Mouse (Mus musculus): ENCODE data around the gene Pex26. TPM values are rescaled to one million over a fixed set of nuclear protein-coding genes. Genes with fewer than 3 reads are reported as not detected.

The Pex26 gene
- polyA plus RNA-seq, 1 experiment = 7.6 TPM

- no peak for TF ChIP-seq GATA1 (IDR thresholded peaks at IDR 0.05; ENCODE audit: low read length)
These were observed 28.8 kb upstream of the Pex26 start for GRCm38 (mm10) chr6:121154451-121155300.

DNA sequence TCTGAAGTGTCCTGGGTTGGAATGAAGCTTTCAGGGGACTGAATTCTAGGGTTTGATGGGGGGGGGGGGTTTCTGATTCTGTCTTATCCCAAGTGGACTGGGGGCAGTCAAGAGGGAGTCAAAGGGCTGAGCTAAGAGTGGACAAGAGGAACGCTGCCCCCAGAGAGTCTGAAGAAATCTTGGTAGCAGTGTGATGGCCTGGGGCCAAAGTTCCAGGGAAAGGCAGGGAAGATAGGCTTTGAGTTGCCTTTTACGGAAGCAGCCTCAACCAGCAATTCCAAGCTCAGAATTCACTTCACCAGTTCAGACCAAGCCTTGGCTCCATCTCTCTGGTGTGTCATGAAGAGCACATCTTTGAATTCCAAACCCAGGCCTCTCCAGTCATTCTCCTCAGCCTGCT, 27.4 kb upstream of the Pex26 start:
- no peak for TF ChIP-seq GATA1 (IDR thresholded peaks at IDR 0.05; ENCODE audit: low read length)

DNA sequence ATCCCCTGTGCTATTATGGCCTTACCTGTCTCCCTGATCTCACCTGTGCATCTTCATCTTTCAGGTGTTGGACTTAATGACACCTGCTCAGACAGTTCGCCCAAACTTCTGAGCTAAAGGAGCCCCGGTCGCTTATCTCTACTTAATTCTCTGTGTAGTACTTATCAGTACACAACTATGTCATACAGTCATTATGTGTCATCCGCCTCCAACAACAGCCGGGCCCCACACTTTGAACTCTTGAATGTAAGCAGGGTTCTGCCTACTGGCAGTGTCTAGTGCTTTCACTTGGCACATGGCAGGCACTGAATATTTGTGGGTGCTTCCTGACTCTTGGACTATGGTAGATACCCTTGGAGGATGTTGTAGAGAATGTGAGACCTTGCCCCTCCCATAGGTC, 23.9 kb upstream of the Pex26 start:
- no peak for TF ChIP-seq GATA1 (IDR thresholded peaks at IDR 0.05; ENCODE audit: low read length)

DNA sequence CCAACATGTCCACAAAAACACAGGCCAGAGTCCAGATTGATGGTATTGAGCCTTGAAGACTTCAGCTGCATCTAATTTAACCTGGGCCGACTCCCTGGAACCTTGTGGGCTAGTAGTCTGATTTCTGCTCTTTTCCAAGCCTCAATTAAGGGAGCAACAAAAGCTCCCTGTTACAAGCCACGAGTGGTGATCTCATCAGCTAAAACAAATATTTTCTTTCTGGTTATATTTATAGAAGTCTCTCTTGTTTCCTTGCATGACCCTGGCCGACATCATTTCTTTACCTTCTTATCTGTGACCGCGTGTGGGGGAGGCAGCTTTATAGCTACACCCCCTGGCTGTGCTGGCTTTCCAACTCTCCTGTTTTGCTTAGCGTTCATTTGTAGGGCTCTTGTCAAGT, 23.3 kb upstream of the Pex26 start:
- no peak for TF ChIP-seq GATA1 (IDR thresholded peaks at IDR 0.05; ENCODE audit: low read length)

- no peak for TF ChIP-seq GATA1 (IDR thresholded peaks at IDR 0.05; ENCODE audit: low read length)
These were observed 20.9 kb upstream of the Pex26 start for GRCm38 (mm10) chr6:121162616-121163015.

- no peak for TF ChIP-seq GATA1 (IDR thresholded peaks at IDR 0.05; ENCODE audit: low read length)
These were observed 17.3 kb upstream of the Pex26 start for GRCm38 (mm10) chr6:121166098-121166552.

GRCm38 (mm10) chr6:121167381-121167975, 16.0 kb upstream of the Pex26 start:
- no peak for TF ChIP-seq GATA1 (IDR thresholded peaks at IDR 0.05; ENCODE audit: low read length)

- TF ChIP-seq GATA1 (IDR thresholded peaks at IDR 0.05; ENCODE audit: low read length) = no peak
These were observed 12.4 kb upstream of the Pex26 start for GRCm38 (mm10) chr6:121171102-121171501.

DNA sequence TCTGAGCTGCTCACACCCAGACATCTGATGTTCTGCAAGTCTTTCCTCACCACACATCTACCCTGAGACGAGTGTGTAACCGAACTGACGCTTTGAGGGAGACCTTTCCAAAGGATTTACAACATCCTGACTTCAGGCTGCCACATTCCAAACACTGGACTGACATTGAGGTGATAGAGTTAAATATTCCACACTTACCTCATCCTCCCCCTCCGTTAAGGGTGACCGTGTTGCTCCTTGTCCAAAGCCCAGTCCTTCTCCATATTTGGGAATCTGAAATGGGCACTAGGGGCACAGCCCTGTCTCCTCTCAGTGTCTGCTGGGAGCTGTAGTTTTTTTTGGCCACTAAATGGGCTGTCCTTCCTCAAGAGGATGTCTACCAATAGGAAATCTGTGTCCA, 10.0 kb upstream of the Pex26 start:
- TF ChIP-seq GATA1 (IDR thresholded peaks at IDR 0.05; ENCODE audit: low read length) = no peak

- no peak for TF ChIP-seq GATA1 (IDR thresholded peaks at IDR 0.05; ENCODE audit: low read length)
These were observed 8.7 kb upstream of the Pex26 start for GRCm38 (mm10) chr6:121174761-121175160.

- TF ChIP-seq GATA1 (IDR thresholded peaks at IDR 0.05; ENCODE audit: low read length) = no peak
These were observed 7.3 kb upstream of the Pex26 start for GRCm38 (mm10) chr6:121176011-121176730.

GRCm38 (mm10) chr6:121176731-121177098, 6.8 kb upstream of the Pex26 start:
- no peak for TF ChIP-seq GATA1 (IDR thresholded peaks at IDR 0.05; ENCODE audit: low read length)

GRCm38 (mm10) chr6:121177118-121177708, 6.3 kb upstream of the Pex26 start:
- no peak for TF ChIP-seq GATA1 (IDR thresholded peaks at IDR 0.05; ENCODE audit: low read length)

GRCm38 (mm10) chr6:121178700-121179358, 4.6 kb upstream of the Pex26 start:
- TF ChIP-seq GATA1 (IDR thresholded peaks at IDR 0.05; ENCODE audit: low read length) = no peak

DNA sequence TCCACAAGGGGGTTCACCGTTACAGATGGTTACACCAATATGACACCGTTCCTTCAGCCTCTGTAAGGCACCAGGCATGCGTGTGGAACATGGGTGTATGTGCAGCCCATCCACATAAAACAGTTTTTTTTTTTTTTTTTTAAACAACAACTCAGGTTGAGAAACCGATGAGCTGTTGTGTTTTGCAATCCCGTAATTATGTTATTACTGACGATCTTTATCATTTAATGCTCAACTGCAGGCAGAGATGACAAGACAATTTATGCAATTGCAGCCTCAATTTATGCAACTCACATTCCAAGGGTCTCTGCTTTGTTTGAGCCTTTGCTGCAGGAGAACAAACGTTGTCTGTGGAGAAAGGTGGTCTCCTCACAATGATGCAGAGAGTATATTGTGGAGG, 3.6 kb upstream of the Pex26 start:
- no peak for TF ChIP-seq GATA1 (IDR thresholded peaks at IDR 0.05; ENCODE audit: low read length)
